Mouse (Mus musculus) kidney, postnatal 0 days (tissue): ENCODE measurements around the gene Gm7903. TPM values are rescaled to one million over a fixed set of nuclear protein-coding genes. Genes with fewer than 3 reads are reported as not detected.

Experiments used
- polyA plus RNA-seq: library from polyadenylated mRNA; unstranded; fragments of >200 nt; fragmentation: Nextera tagmentation; extraction: Ambion mirVana; gene quantifications from 2 replicates; pipeline ENCODE4 v1.2.1, GENCODE M21; 2015

The Gm7903 gene
- polyA plus RNA-seq, 1 experiment from 2014 or later, result not detected

Other genes with a start within 250 kb of the Gm7903 start
- gene Tceal6, start 223.1 kb upstream of the Gm7903 start, polyA plus RNA-seq, result 0.14 and 0.17 TPM in 2 replicates
- not detected in 2 replicates for gene Pramel3, start 131.5 kb upstream of the Gm7903 start, polyA plus RNA-seq
- not detected in 2 replicates for gene Gm5128, start 60.6 kb upstream of the Gm7903 start, polyA plus RNA-seq
- gene AV320801, start 60.8 kb downstream of the Gm7903 start, polyA plus RNA-seq, result not detected in 2 replicates
- not detected in 2 replicates for gene Nxf7, start 164.9 kb downstream of the Gm7903 start, polyA plus RNA-seq
- gene Prame, start 193.9 kb downstream of the Gm7903 start, polyA plus RNA-seq, result not detected in 2 replicates